Comparison of ENCODE assay signal across 7 mouse cellular contexts in the genomic region with DNA sequence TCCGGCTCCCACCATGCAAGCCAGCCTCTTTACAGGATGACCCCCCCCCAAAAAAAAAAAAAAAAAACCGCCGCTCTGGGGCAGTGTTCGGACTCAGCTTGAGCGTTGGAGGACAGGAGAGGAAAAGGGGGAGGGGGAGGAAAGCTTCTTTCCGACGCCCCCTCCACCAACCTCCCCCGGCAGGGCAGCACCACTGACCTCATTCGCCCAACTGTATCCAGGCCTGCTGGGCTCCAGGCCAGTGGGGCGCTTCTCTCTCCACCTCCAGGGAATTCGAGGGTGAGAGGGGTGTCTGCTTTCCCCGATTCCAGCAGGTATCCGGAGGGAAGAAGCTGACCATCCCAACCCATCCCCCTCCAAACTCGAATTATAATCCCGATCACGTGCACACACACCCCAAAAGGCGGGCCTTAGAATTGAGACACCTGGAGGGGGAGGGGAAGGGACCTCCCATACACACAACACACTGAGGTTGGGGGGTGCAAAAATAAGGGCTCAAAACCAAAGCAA. TPM values are rescaled to one million over a fixed set of nuclear protein-coding genes. Genes with fewer than 3 reads are reported as not detected.
A peak's percentile ranks its signal among the peaks of the same experiment; 100 is the strongest.
DNase-seq lines count a peak whose midpoint lies in the region; ATAC-seq and TF ChIP-seq lines count a peak whose summit lies in the region.

No protein-coding gene starts in this region.

- peaks cover 62% of the 10 kb centered on the region for H3K4me1 ChIP-seq in E14TG2a.4 (replicated peaks; ENCODE audit: low read depth, low read length)

- 0 out of 2 replicates have a peak, but pooled peaks cover 5% of the 10 kb centered on the region for H3K9me3 ChIP-seq in E14TG2a.4 (ENCODE audit: low read length)

- 0 out of 2 replicates have a peak, but pooled peaks have one; percentile 20 for ATAC-seq in megakaryocyte, adult 5-6 weeks (ENCODE audit: poor library complexity, severe bottlenecking)

- DNase-seq in adrenal gland, adult 18-20 months (ENCODE audit: low spot score in 2 of 2): peak; percentile 48 to 58
- peak; percentile 57 for DNase-seq in embryo, embryonic 11.5 days (ENCODE audit: low read depth, low spot score)
- DNase-seq in heart, postnatal 36 days: peak; percentile 38 to 56
- DNase-seq in kidney, postnatal 4 days: peak; percentile 61 to 76
- peak; percentile 35 for DNase-seq in right cerebral cortex, postnatal 4 days

- H3K36me3 ChIP-seq in E14TG2a.4 (ENCODE audit: insufficient read depth, low read length): peaks cover 25% of the 10 kb centered on the region

- intact Hi-C loops in heart, postnatal 36 days (cut with DNase I): no loop called here

- no peak for TF ChIP-seq CTCF in E14TG2a.4 (conservative IDR thresholded peaks at IDR 0.05; ENCODE audit: low read length)

- 0 out of 2 replicates have a peak, but pooled peaks cover 2% of the 10 kb centered on the region for H3K27me3 ChIP-seq in E14TG2a.4 (ENCODE audit: insufficient read depth, low read length)

- H3K4me3 ChIP-seq in E14TG2a.4 (replicated peaks; ENCODE audit: low read length): peak overlapping the region; percentile 84

RNA-seq across cellular contexts. Expression of a gene that starts 0.5 kb away (rescaled TPM):
- total RNA-seq in adrenal gland, adult 18-20 months (2021): 10 to 100 TPM; 44.9 to 71.0 TPM
- 10 to 100 TPM; 23.4 to 26.9 TPM for total RNA-seq in heart, postnatal 36 days (2021)
- total RNA-seq in megakaryocyte, adult 5-6 weeks (2015): 4.9 and 5.7 TPM in 2 replicates
- 4.4 and 8.7 TPM in 2 replicates for total RNA-seq in megakaryocyte, adult 5-6 weeks (2017)

Comparison
In these comparisons a context has a peak if more than half of its experiments do, and no peak if none do; other contexts are left out.
1. Peak in every context shown above with its lines: DNase-seq, ATAC-seq and H3K4me3 ChIP-seq.